Mouse (Mus musculus): Measurements from ENCODE around the gene St6galnac3. TPM values are rescaled to one million over a fixed set of nuclear protein-coding genes. Genes with fewer than 3 reads are reported as not detected.

The St6galnac3 gene
- total RNA-seq, 2 experiments from 2014 or later = 25.9 to 27.4 TPM

DNA sequence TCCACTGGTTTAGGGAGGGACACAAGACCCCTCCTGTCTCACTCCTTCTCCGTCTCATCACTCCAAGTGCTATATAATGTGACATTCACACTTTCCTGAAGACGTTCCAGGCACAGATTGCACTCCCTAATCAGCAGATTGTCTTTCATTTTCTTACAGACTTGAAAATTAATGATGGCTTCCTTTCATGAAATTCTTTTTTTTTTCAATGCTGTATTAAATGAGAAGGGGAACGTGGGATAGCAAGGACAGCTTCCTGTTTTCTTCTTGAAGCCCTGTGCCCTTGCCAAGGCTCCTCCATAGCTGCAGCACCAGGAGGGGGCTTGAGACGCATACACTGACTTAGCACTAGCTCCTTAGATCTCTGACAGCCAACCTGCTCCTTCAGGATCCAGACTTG lies 188.7 kb downstream of the St6galnac3 start:
- no peak for DNase-seq (ENCODE audit: low spot score in 2 of 2)
- Histone ChIP-seq H3K4me3 (no peak overlapping the region), H3K27ac (peak overlapping the region; percentile 87)
- TF ChIP-seq CTCF (conservative IDR thresholded peaks at IDR 0.05) = no peak

DNA sequence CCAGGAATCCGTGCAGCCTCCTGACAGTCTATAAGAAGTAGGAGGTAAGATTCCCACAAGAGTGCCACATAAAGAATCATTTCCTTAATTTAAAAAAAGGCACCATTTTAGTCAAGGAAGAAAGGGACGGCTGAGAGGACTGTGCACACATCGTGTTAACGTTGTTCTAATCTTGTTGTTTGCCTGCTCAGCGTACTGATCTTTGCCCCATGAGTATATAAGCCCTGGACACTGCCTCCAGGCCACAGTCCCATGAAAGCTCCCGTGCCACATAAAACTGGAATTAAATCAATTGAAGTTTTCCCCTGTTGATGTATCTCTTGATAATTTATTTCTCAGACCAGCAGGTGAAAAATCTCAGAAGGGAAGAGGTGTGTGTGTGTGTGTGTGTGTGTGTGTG lies 195.8 kb downstream of the St6galnac3 start:
- Histone ChIP-seq H3K27ac (no peak overlapping the region), H3K4me3 (no peak overlapping the region)
- TF ChIP-seq CTCF (conservative IDR thresholded peaks at IDR 0.05) = no peak
- DNase-seq (ENCODE audit: low spot score in 2 of 2) = no peak

DNA sequence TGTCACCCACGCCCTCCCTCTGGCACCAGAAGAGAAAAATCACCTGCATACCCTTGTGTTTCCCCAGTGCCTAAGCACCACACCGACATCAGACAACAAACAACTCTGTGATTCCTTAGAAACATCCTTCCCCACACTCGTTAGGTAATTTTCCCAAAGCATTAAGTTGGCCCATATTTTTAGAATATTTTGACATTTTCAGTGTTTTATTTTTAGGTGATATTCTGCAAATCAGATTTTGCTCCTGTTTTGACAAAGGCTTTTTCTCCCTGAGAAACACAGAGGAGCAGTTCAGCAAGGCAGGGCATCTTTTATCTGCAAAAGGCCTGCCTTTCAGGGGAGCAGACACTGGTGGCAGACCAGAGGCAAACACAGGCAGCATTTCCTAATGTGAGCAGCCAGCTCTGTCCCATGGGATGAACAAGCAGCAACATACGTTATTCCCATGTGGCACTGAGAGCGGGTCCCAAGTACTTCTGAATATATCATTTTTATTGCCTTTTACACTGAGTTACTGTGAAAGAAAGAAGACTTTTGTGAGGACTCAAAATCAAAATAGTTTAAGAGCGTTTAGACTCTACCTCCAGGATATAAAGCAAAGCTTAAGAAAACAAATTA lies 199.7 kb downstream of the St6galnac3 start:
- Histone ChIP-seq H3K4me3 (no peak overlapping the region), H3K27ac (peak overlapping the region; percentile 81)
- no peak for TF ChIP-seq CTCF (conservative IDR thresholded peaks at IDR 0.05)
- DNase-seq (ENCODE audit: low spot score in 2 of 2) = no peak

DNA sequence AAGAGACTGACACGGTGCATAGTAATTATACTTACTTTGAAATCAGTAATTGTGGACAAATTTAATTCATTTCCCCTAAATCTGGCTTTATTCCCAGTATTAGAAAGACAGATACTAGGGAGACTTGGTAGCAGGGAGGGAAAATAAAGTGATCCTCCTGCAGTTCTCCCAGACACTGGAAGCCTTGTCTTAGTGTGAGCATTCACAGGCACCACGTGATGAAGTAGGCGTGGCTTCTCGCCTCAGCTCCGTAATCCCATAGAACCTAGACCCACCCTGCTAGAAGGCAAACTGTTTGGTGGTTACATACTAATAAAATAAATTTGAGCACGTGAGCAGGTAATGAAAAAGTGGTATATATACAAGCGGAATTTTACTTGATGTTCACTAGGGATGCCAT lies 208.1 kb downstream of the St6galnac3 start:
- no peak overlapping the region for H3K27ac ChIP-seq
- H3K4me3 ChIP-seq = no peak overlapping the region
- no peak for TF ChIP-seq CTCF (conservative IDR thresholded peaks at IDR 0.05)
- no peak for DNase-seq (ENCODE audit: low spot score in 2 of 2)

DNA sequence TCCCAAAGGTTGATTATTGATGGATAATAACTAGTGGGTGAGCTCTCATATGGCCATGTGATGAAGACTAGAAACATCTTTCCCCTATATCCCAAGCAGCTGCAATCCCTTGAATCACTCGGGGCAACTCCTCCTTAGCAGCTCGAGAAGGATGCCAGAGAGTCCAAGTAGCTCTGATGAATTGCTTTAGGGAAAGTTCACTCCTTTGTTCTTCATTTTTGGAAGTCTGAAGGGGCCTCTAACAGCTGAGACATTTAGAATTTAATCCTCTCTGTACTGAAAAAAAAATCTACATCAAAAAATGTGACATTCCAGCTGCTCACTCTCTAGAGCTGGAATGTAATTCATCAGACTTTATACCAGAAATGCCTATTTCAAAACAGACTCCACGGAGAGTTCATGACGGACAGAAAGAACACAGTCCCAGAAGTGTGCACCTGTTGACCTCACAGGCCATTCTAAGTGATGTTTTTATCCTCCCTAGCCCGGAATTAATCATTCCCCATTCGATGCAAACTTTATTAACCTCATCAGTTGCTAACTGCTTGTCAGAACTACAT lies 211.4 kb downstream of the St6galnac3 start:
- H3K27ac ChIP-seq = peak overlapping the region; percentile 19; the same call in 1 of the 2 replicates
- H3K4me3 ChIP-seq = no peak overlapping the region
- no peak for TF ChIP-seq CTCF (conservative IDR thresholded peaks at IDR 0.05)
- DNase-seq (ENCODE audit: low spot score in 2 of 2) = no peak

DNA sequence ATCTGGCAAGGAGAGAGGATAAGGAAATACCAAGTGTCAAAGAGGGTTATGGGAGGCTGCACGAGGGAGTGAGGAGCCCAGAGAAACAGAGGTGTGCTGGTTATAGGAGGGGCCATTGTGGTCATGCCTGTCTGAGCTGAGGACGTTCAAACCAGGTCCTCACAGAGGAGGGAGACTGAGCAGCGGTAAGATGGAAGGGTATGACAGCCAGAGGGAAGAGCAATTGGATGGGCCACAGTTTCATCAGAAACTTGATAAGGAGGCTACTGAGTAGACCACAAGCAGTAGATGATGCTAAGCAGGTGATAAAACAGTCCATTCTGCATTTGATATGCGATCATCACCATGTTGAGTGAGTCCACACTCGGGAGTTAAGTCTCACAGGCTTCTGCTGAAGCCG lies 212.4 kb downstream of the St6galnac3 start:
- H3K27ac ChIP-seq = no peak overlapping the region
- no peak overlapping the region for H3K4me3 ChIP-seq
- TF ChIP-seq CTCF (conservative IDR thresholded peaks at IDR 0.05) = no peak
- DNase-seq (ENCODE audit: low spot score in 2 of 2) = no peak

DNA sequence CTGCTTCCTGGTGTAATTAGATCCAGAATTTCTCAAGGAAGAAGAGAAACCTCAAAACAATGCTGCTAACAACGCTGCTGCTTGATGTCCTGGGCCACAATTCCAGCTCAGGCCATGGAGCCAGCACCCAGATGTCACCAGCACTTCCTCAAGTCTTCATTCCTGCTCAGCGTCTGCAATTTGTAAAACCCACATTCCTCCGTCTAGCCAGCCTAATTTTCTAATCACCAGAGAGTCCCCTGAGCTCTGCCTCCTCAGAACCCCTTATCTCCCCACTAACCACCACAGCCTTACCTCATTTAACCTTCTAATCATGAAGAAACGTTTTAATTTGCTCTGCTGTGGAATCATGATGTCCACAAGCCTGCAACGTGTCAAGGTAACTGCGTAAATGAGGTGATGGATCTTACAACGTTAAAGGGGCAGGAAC lies 213.8 kb downstream of the St6galnac3 start:
- no peak overlapping the region for H3K27ac ChIP-seq
- no peak for TF ChIP-seq CTCF (conservative IDR thresholded peaks at IDR 0.05)
- H3K4me3 ChIP-seq = no peak overlapping the region
- no peak for DNase-seq (ENCODE audit: low spot score in 2 of 2)

DNA sequence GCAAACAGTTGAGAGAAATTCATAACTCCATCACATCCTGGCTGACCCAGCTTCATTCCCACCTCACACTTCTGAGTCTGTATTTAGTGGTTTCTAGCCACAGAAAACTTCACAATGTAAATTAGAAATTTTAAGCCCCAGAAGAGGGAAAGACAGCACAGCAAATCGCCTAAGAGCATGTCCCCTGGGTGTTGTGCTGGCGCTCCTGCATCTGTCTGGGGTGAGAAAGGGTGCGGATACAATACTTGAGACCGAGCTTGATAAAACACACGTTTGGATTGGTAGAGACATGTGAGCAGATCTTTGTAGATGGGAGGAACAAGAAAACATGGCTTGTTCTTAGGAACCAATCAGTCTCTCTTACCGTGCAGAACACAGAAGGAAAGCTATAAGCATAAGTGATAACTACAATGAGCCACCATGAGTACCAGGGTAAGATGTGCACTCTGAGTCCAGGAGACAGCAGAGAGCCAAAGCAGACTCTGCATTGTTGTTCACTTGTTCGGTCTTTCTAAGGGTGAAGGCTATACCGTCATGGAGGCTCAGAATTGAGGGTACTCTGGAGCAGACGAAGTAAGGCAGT lies 214.8 kb downstream of the St6galnac3 start:
- TF ChIP-seq CTCF (conservative IDR thresholded peaks at IDR 0.05) = no peak
- Histone ChIP-seq H3K4me3 (no peak overlapping the region), H3K27ac (no peak overlapping the region)
- DNase-seq (ENCODE audit: low spot score in 2 of 2) = no peak

DNA sequence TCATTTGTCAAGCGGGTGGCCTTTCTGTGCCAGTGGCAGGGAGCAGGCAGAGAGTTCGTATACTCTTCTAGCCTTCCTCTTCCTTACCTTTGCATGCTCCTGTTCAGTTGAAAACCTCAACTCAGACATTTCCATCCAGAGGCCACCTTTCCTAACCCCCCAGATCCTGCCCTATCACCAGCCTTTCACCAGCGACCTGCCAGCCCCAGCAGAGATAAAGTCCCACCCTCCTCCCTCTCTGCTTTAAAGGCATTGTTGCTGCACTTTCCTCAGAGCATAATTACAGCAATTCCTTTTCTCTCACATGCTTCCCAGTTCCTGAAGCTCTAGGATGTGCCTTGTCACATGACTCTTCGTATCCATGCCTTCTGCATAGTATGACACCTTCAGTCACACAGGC lies 215.3 kb downstream of the St6galnac3 start:
- Histone ChIP-seq H3K27ac (no peak overlapping the region), H3K4me3 (no peak overlapping the region)
- no peak for TF ChIP-seq CTCF (conservative IDR thresholded peaks at IDR 0.05)
- no peak for DNase-seq (ENCODE audit: low spot score in 2 of 2)

DNA sequence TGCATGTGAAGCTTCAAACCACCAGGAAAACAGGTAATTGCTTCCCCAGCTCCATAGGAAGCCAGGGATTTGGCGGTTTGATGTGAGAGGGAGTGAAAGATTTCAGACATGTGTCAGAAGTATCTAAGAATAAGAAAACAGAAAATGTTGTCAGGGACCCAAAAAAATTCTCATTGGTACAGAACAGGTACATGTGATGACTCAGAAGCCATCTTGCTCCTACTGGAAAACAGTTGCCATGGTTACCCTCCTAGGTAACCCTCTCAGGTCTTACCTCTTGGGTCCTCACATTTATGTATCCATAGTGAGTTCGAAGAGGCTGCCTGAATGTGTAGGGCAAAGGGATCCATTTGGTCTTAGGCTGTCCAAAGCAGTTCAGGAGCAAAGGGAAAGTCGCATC lies 215.9 kb downstream of the St6galnac3 start:
- Histone ChIP-seq H3K4me3 (no peak overlapping the region), H3K27ac (no peak overlapping the region)
- no peak for TF ChIP-seq CTCF (conservative IDR thresholded peaks at IDR 0.05)

DNA sequence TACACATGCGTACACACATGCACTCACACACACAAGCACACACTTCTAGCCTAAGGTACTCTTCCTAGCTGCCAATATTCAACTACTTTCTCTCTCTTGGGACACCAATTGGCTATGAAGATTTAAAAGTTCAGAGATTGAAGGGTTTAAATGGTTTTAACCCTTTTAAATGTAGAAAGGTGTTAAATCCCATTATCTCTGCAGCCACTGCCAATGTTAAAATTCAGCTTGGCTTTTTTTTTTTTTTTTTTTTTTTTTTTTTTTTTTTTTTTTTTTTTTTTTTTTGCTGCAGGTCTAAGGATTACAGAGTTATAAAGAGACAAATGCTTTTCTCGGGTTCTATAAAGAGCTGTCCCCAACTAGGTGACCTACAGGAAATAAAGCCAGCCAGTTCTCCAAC lies 216.4 kb downstream of the St6galnac3 start:
- no peak overlapping the region for H3K27ac ChIP-seq
- no peak for TF ChIP-seq CTCF (conservative IDR thresholded peaks at IDR 0.05)
- DNase-seq (ENCODE audit: low spot score in 2 of 2) = no peak
- no peak overlapping the region for H3K4me3 ChIP-seq

More for the DNA sequence above, 215.9 kb downstream of the St6galnac3 start:
- no peak for DNase-seq (ENCODE audit: low spot score in 2 of 2)

DNA sequence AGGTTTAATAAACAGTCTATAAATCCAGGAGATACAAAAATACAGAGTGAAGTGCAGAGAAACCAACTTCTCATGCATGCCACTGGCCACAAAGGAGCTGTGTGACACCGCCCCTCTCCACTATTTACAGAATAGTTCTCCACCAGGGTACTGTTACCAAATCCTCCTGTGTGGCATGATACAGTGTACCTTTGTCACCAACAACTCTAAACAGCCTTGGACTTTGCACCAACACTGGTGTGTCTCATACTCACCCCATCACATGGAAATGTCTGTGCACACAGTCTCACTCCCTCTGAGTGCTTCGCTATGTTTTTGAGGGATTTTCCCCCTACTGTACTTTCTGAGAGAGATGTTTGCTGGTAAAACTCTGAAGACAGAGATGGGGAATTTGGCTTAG lies 217.4 kb downstream of the St6galnac3 start:
- no peak for TF ChIP-seq CTCF (conservative IDR thresholded peaks at IDR 0.05)
- no peak for DNase-seq (ENCODE audit: low spot score in 2 of 2)
- no peak overlapping the region for H3K4me3 ChIP-seq
- no peak overlapping the region for H3K27ac ChIP-seq

DNA sequence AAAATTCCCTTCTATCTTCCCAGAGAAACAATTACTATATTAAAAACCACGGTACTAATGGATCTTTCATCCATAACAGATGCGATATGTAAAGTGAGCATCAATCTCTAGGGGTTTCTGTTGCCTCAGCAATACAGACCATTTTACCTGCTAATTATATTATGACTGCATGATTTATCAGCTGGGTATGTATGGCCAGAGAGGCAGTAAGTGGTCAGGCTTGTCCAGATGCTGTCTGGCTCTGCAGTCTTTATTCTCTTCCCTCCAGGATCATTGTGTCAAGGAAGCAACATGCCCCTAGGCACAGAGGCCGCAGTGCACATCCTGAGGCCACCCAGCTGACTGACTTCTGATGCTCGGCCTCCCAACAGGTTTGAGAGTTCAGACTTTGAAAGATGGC lies 222.5 kb downstream of the St6galnac3 start:
- no peak for DNase-seq (ENCODE audit: low spot score in 2 of 2)
- no peak overlapping the region for H3K4me3 ChIP-seq
- TF ChIP-seq CTCF (conservative IDR thresholded peaks at IDR 0.05) = no peak
- no peak overlapping the region for H3K27ac ChIP-seq

DNA sequence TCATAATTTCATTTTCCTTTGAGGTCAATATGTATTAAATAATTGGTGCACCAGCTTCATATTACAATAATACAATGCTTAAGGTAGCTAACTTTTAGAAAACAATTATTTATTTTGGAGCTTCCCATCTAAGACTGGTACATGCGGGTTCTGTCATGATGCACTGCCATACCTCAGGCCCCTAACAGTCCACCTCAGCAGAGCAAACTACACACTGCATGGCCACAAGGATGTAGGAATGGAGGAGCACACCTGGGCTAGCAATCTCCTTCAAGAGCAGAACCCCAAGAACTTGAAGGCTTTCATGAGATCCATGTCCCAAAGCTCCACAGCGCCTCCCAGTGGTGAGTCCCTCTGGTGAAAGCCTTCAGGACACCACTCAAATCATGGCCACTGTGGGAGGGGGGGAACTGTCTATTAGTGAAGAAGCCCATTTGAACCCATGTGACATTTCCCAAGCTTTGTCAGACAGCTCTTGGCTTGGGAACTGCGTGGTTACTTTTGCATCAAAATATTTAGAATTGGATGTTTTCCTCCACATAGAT lies 223.6 kb downstream of the St6galnac3 start:
- no peak overlapping the region for H3K27ac ChIP-seq
- peak; percentile 91 for TF ChIP-seq CTCF (conservative IDR thresholded peaks at IDR 0.05)
- H3K4me3 ChIP-seq = no peak overlapping the region
- peak; percentile 72 to 85 for DNase-seq (ENCODE audit: low spot score in 2 of 2)

Data from layer of hippocampus, adult 2 months (tissue).